Mouse (Mus musculus): ENCODE results near the gene Dusp1. TPM values are rescaled to one million over a fixed set of nuclear protein-coding genes. Genes with fewer than 3 reads are reported as not detected.

Dusp1 gene
- polyA plus RNA-seq, 1 experiment from 2014 or later: 28.8 TPM

Small RNAs within 50 kb of the gene (microRNA-seq; reads per million reads assigned to microRNA genes)
- not detected for gene Gm22420

Other genes with a start within 250 kb of the Dusp1 start
- gene Neurl1b, start 147.3 kb downstream of the Dusp1 start, polyA plus RNA-seq (2016; fragmentation: Nextera tagmentation; extraction: Ambion mirVana): 1.3 and 1.8 TPM in 2 replicates
- 130 and 150 TPM in 2 replicates for gene Ergic1, start 639 bp downstream of the Dusp1 start, polyA plus RNA-seq (2016; fragmentation: Nextera tagmentation; extraction: Ambion mirVana)
- 189 and 213 TPM in 2 replicates for gene Atp6v0e, start 101.1 kb upstream of the Dusp1 start, polyA plus RNA-seq (2016; fragmentation: Nextera tagmentation; extraction: Ambion mirVana)
- gene Crebrf, start 153.5 kb upstream of the Dusp1 start, polyA plus RNA-seq (2016; fragmentation: Nextera tagmentation; extraction: Ambion mirVana): 2.7 and 4.5 TPM in 2 replicates
- gene Bnip1, start 218.9 kb upstream of the Dusp1 start, polyA plus RNA-seq (2016; fragmentation: Nextera tagmentation; extraction: Ambion mirVana): 51.1 and 51.6 TPM in 2 replicates